Mouse (Mus musculus) left cerebral cortex, adult 2 months (tissue): ENCODE data around the gene Tet1. TPM values are rescaled to one million over a fixed set of nuclear protein-coding genes. Genes with fewer than 3 reads are reported as not detected.

ENCODE experiments used
- DNase-seq, 2 experiments: peaks; one replicate each; pipeline ENCODE4 v3.0.0; 2021 to 2022; ENCODE audit warnings: low spot score in 2 of 2, mixed read lengths in 1 of 2; ENCODE audit errors: extremely low spot score in 1 of 2
- H3K27ac ChIP-seq: fragments of 200-600 bp; 2 replicates; pipeline ENCODE4 v1.8.1; 2022
- H3K4me3 ChIP-seq: fragments of 200-600 bp; 2 replicates; pipeline ENCODE4 v1.8.1; 2022
- CTCF ChIP-seq: fragments of 200-600 bp; IDR thresholded peaks from 2 replicates; pipeline ENCODE4 v1.8.1; 2022; ENCODE audit warnings: antibody characterized with exemption, mild to moderate bottlenecking, moderate library complexity
- intact Hi-C: fragments of 180-260 bp; cut with DNase I; formaldehyde crosslinking; loops from one replicate; pipeline ENCODE4 v1.15.1; 2025
- total RNA-seq, 2 experiments: library from RNA; stranded (reverse); gene quantifications; 2 replicates each; pipeline ENCODE4 v1.2.3; 2021

Tet1 gene
- total RNA-seq, 2 experiments from 2014 or later, result 14.4 to 15.4 TPM

GRCm38 (mm10) chr10:62865167-62866034 lies 43.4 kb downstream of the Tet1 start:
- Histone ChIP-seq H3K27ac (peak overlapping the region; percentile 96), H3K4me3 (peak overlapping the region; percentile 62)
- DNase-seq, result peak; percentile 74 to 79
- TF ChIP-seq CTCF, result no peak
- intact Hi-C loops, result loop anchor here (1.0 to 5.0 kb wide), 4 partner anchors 15 to 117 kb away; partner anchors contain the start of genes Ccar1, Rufy2 and Slc25a16

DNA sequence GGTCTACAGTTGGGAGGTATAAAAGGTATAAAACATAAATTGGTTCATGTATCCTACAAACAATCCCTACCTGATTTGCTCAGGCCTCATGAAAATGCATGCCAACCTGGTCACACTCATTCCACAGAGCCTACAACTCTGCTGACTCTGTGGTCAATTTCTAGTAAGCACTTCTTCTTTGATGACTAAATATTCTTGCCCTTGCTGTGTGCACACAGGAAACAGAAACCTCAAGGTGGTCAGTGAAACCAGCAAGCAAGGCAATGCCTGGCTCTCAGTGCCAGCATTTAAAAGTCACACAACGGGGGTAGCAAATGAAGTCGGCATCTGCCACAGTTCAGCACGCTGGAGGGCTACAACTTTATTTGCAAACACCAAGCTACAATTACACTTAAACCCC lies 45.2 kb downstream of the Tet1 start:
- H3K4me3 ChIP-seq, result peak overlapping the region; percentile 62
- DNase-seq, result no peak
- no peak for TF ChIP-seq CTCF
- H3K27ac ChIP-seq, result no peak overlapping the region
- intact Hi-C loops, result loop anchor here (5.0 kb wide), 1 partner anchor 159 kb away; the partner anchor contains the start of genes Hnrnph3 and Pbld2

GRCm38 (mm10) chr10:62862435-62862834 lies 46.4 kb downstream of the Tet1 start:
- no peak for DNase-seq
- TF ChIP-seq CTCF, result peak; percentile 25
- Histone ChIP-seq H3K27ac (no peak overlapping the region), H3K4me3 (no peak overlapping the region)
- intact Hi-C loops, result loop anchor here (5.0 kb wide), 1 partner anchor 160 kb away; the partner anchor contains the start of genes Hnrnph3 and Pbld2

GRCm38 (mm10) chr10:62858967-62859366 lies 49.8 kb downstream of the Tet1 start:
- no peak for DNase-seq
- no peak for TF ChIP-seq CTCF
- intact Hi-C loops, result no loop called here

GRCm38 (mm10) chr10:62856690-62857290 lies 52.0 kb downstream of the Tet1 start:
- Histone ChIP-seq H3K4me3 (no peak overlapping the region), H3K27ac (no peak overlapping the region)
- no peak for DNase-seq
- intact Hi-C loops, result no loop called here
- TF ChIP-seq CTCF, result no peak

More at GRCm38 (mm10) chr10:62858967-62859366, 49.8 kb downstream of the Tet1 start:
- Histone ChIP-seq H3K4me3 (no peak overlapping the region), H3K27ac (no peak overlapping the region)

GRCm38 (mm10) chr10:62854992-62855391 lies 53.8 kb downstream of the Tet1 start:
- H3K4me3 ChIP-seq, result no peak overlapping the region
- intact Hi-C loops, result no loop called here
- no peak for TF ChIP-seq CTCF
- no peak overlapping the region for H3K27ac ChIP-seq
- no peak for DNase-seq

DNA sequence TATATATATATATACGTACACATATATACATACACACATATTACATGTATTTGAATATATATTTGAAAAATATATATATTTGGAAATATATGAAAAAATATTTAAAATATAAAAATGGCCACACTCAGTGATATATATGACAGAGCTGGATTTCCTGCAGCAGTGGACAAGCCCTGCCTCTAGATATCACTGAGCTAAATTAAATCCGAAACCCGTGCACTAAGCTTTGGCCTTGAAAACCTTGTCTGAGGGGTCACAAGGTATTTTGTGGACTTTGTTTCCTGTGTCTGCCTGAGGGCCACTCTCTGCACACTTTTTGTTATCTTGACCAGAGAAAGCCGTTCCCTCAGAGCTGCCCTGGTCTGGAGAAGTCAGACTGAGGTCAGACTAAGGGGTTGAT lies 54.2 kb downstream of the Tet1 start:
- intact Hi-C loops, result no loop called here
- no peak for TF ChIP-seq CTCF
- no peak overlapping the region for H3K4me3 ChIP-seq
- H3K27ac ChIP-seq, result no peak overlapping the region
- DNase-seq, result no peak

DNA sequence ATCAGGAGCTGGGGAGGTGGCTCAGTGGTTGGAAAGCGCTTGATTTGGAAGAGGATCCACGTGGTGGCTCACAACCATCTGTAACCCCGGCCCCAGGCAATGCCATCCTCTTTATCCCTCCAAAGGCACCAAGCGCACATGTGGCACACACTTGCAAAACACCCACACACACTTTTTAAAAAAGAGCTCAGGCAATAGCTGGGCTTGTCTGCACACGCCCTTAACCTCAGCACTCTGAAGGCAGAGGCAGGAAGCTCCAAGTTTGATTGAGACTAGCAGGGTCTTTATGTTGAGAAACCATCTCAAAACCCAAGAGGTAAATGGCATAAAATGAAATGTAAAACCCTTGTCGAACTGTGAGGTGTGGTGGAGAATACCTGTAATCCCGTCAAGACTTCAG lies 57.2 kb downstream of the Tet1 start:
- Histone ChIP-seq H3K27ac (no peak overlapping the region), H3K4me3 (no peak overlapping the region)
- no peak for TF ChIP-seq CTCF
- DNase-seq, result no peak
- intact Hi-C loops, result loop anchor here (2.0 kb wide), 2 partner anchors 15 to 69 kb away; partner anchors contain the start of gene Slc25a16

DNA sequence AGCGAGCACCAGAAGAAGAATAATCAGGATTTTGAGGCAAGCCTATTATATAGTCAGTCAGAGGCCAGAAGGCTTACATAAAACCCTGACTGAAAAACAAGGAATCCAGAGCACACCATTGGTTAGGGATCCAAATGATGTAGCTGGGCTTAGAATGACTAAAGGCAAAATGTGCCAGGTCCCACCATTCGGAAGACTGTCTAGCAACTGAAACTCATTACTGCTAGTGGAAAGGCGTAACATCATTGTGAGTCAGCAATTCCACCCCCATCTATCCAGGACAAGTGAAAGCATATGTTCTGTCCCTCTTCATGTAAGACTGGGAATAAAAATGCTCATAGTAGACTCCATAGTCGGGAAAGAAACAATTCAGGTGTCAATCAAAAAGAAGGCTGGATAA lies 57.8 kb downstream of the Tet1 start:
- intact Hi-C loops, result loop anchor here (2.0 kb wide), 2 partner anchors 16 to 70 kb away; partner anchors contain the start of gene Slc25a16
- TF ChIP-seq CTCF, result no peak

GRCm38 (mm10) chr10:62848783-62849182 lies 60.0 kb downstream of the Tet1 start:
- DNase-seq, result no peak
- Histone ChIP-seq H3K4me3 (no peak overlapping the region), H3K27ac (no peak overlapping the region)
- TF ChIP-seq CTCF, result no peak
- intact Hi-C loops, result no loop called here

More for the DNA sequence above, 57.8 kb downstream of the Tet1 start:
- DNase-seq, result peak; percentile 29 to 36
- no peak overlapping the region for H3K27ac ChIP-seq
- H3K4me3 ChIP-seq, result no peak overlapping the region

DNA sequence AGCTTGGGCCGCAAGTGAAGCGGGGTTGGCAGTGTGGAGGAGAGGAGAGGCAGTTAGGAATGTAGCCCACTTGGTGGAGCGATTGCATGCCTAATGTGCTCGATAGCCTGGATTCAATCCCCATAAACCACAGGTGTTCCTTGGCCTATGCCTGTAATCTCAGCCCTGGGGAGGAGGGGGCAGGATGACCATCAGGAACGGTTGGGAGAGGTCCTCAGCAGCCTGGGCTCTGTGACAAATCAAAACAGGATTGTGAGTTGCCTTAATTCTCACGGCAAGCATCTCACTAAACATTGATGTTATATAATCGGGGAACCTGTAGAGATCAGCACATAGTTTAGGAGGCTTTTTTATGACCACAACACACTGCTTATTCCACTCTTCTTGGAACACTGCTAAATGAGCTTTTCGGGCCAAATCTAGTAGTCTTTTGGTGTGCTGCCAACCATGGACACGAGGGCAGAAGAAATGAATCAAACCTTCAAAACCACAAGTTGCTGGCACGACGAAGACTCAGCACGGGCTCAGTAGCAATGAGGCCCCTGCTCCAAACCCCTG lies 61.6 kb downstream of the Tet1 start:
- H3K27ac ChIP-seq, result peak overlapping the region; percentile 59
- intact Hi-C loops, result no loop called here
- DNase-seq, result peak; percentile 31 to 45
- TF ChIP-seq CTCF, result peak; percentile 44
- H3K4me3 ChIP-seq, result no peak overlapping the region
